Mouse (Mus musculus) myocyte (in vitro differentiated cells): Measurements from ENCODE around the gene a. TPM values are rescaled to one million over a fixed set of nuclear protein-coding genes. Genes with fewer than 3 reads are reported as not detected.
A peak's percentile ranks its signal among the peaks of the same experiment; 100 is the strongest.

Experiments used
- H3K27me3 ChIP-seq: one replicate; pipeline ENCODE4 v1.6.1; 2011; ENCODE audit not compliant: control insufficient read depth, insufficient read depth, insufficient read length
- H3K36me3 ChIP-seq: one replicate; pipeline ENCODE4 v1.6.1; 2011; ENCODE audit not compliant: control insufficient read depth, insufficient read depth
- H3K4me2 ChIP-seq: one replicate; pipeline ENCODE4 v1.6.1; 2011; ENCODE audit warnings: low read depth, control low read depth
- H3K4me3 ChIP-seq: one replicate; pipeline ENCODE4 v1.5.1; 2011; ENCODE audit warnings: mild to moderate bottlenecking, control low read depth, moderate library complexity
- H3K79me2 ChIP-seq: one replicate; pipeline ENCODE4 v1.6.1; 2011; ENCODE audit not compliant: control insufficient read depth, insufficient read depth
- H3ac ChIP-seq: one replicate; pipeline ENCODE4 v1.6.1; 2011; ENCODE audit not compliant: control insufficient read depth, insufficient read length
- CEBPB ChIP-seq: IDR thresholded peaks from 2 replicates; pipeline ENCODE4 v1.6.1; 2011; ENCODE audit warnings: mild to moderate bottlenecking, moderate library complexity; ENCODE audit not compliant: poor library complexity, insufficient read depth, severe bottlenecking
- E2F4 ChIP-seq: IDR thresholded peaks from one replicate; pipeline ENCODE4 v1.6.1; 2011; ENCODE audit warnings: mild to moderate bottlenecking, control low read depth, moderate library complexity; ENCODE audit not compliant: insufficient read depth
- MAX ChIP-seq: IDR thresholded peaks from one replicate; pipeline ENCODE4 v1.6.1; 2011; ENCODE audit warnings: low read depth, mild to moderate bottlenecking, control low read depth
- MYOD1 ChIP-seq, 3 experiments: IDR thresholded peaks; one replicate each; pipeline ENCODE4 v1.6.1; 2011; ENCODE audit warnings: control low read depth in 2 of 3, low read depth in 2 of 3, mild to moderate bottlenecking in 2 of 3, moderate library complexity in 1 of 3; ENCODE audit not compliant: insufficient read length in 2 of 3, control insufficient read depth in 1 of 3
- MYOG ChIP-seq, 3 experiments: IDR thresholded peaks; one replicate each; pipeline ENCODE4 v1.6.1; 2011; ENCODE audit warnings: control low read depth in 2 of 3, low read depth in 2 of 3, mild to moderate bottlenecking in 2 of 3; ENCODE audit not compliant: insufficient read length in 2 of 3, control insufficient read depth in 1 of 3, insufficient read depth in 1 of 3
- POLR2A ChIP-seq: IDR thresholded peaks from one replicate; pipeline ENCODE4 v1.6.1; 2011; ENCODE audit warnings: low read depth, mild to moderate bottlenecking, control low read depth, moderate library complexity; ENCODE audit not compliant: insufficient read length
- POLR2AphosphoS2 ChIP-seq: IDR thresholded peaks from one replicate; pipeline ENCODE4 v1.6.1; 2011; ENCODE audit warnings: low read depth, control low read depth; ENCODE audit not compliant: insufficient read length
- REST ChIP-seq: IDR thresholded peaks from one replicate; pipeline ENCODE4 v1.6.1; 2011; ENCODE audit warnings: mild to moderate bottlenecking, control low read depth, moderate library complexity; ENCODE audit not compliant: insufficient read depth, insufficient read length
- SRF ChIP-seq: IDR thresholded peaks from one replicate; pipeline ENCODE4 v1.6.1; 2011; ENCODE audit warnings: low read depth; ENCODE audit not compliant: control insufficient read depth, insufficient read length
- TCF12 ChIP-seq: IDR thresholded peaks from one replicate; pipeline ENCODE4 v1.6.1; 2011; ENCODE audit warnings: mild to moderate bottlenecking, control low read depth; ENCODE audit not compliant: poor library complexity, insufficient read depth, severe bottlenecking
- TCF3 ChIP-seq: IDR thresholded peaks from one replicate; pipeline ENCODE4 v1.6.1; 2011; ENCODE audit warnings: low read depth, control low read depth; ENCODE audit not compliant: insufficient read length
- USF1 ChIP-seq: IDR thresholded peaks from one replicate; pipeline ENCODE4 v1.6.1; 2011; ENCODE audit warnings: low read depth, mild to moderate bottlenecking, control low read depth, moderate library complexity
- polyA plus RNA-seq: library from polyadenylated mRNA; unstranded; fragments of >200 nt; fragmentation: generic; extraction: Trizol; gene quantifications from one replicate; pipeline ENCODE4 v1.2.1, GENCODE M21; 2012; ENCODE audit warnings: missing spikeins

The a gene
- polyA plus RNA-seq, 1 experiment = not detected

GRCm38 (mm10) chr2:154786187-154786586 is 5.0 kb upstream of the a start:
- no peak overlapping the region for H3K4me3 ChIP-seq
- no peaks in the 10 kb centered on the region for H3K79me2 ChIP-seq
- H3K27me3 ChIP-seq = no peaks in the 10 kb centered on the region
- TF ChIP-seq MAX (no peak), CEBPB (no peak), E2F4 (no peak), MYOG (IDR thresholded peaks at IDR 0.05; ENCODE audit: control insufficient read depth in 1 of 3, insufficient read depth in 1 of 3, insufficient read length in 2 of 3, low read depth in 2 of 3) (no peak), POLR2A (no peak), TCF12 (no peak), USF1 (no peak), POLR2AphosphoS2 (no peak), MYOD1 (IDR thresholded peaks at IDR 0.05; ENCODE audit: control insufficient read depth in 1 of 3, insufficient read length in 2 of 3, low read depth in 2 of 3) (no peak), SRF (no peak), TCF3 (no peak), REST (no peak)
- no peak overlapping the region for H3ac ChIP-seq
- peak overlapping the region; percentile 46 for H3K4me2 ChIP-seq
- no peaks in the 10 kb centered on the region for H3K36me3 ChIP-seq

DNA sequence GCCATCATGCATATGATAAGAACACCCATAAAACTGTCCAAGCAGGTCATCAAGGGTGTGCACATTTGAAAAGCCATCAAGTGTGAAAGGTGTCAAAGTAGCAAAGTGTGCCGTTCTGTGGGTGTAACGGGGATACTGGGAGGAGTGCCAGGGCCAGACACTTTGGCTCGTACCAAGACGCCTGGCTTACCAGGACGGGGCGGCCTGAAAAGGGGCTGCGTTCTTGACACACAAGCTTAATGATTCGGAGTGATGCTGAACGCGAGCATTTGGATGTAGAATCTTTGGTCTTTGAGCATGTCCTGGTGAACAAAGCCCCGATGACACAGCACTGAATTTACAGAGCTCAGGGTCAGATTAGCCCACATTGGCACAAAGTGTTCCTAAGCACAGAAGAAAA is 4.4 kb upstream of the a start:
- H3K36me3 ChIP-seq = no peaks in the 10 kb centered on the region
- no peak overlapping the region for H3K4me2 ChIP-seq
- no peak overlapping the region for H3K4me3 ChIP-seq

DNA sequence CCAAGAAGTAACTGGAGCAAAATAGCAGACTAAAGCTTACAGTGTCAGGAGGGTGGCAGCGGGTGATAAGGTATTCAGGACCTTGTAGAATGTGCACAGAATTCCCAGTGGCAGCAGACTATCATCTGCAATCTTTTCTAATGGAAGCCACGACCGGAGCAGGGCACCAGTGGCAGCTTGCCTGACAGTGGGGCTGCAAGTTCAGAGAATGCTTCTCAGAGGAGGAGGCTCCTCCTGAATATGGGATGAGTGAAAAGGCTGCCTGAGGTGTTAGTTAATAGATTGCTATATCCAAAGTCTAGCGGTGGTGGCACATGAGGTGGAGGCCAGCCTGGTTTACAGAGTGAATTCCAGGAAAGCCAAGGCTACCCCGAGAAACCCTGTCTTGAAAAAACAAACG is 1.8 kb upstream of the a start:
- no peak overlapping the region for H3K4me3 ChIP-seq
- no peak for TF ChIP-seq TCF3
- peaks cover 27% of the 10 kb centered on the region for H3K79me2 ChIP-seq
- no peak overlapping the region for H3ac ChIP-seq
- H3K27me3 ChIP-seq = no peaks in the 10 kb centered on the region
- H3K4me2 ChIP-seq = no peak overlapping the region
- no peaks in the 10 kb centered on the region for H3K36me3 ChIP-seq

More for the DNA sequence above, 4.4 kb upstream of the a start:
- Histone ChIP-seq H3ac (no peak overlapping the region), H3K79me2 (peaks cover under 1% of the 10 kb centered on the region), H3K27me3 (no peaks in the 10 kb centered on the region)
- TF ChIP-seq MYOG (IDR thresholded peaks at IDR 0.05; ENCODE audit: control insufficient read depth in 1 of 3, insufficient read depth in 1 of 3, insufficient read length in 2 of 3, low read depth in 2 of 3) (no peak), POLR2A (no peak), TCF12 (no peak), TCF3 (no peak), SRF (no peak), REST (no peak), MAX (no peak), CEBPB (no peak), USF1 (no peak), E2F4 (no peak), MYOD1 (IDR thresholded peaks at IDR 0.05; ENCODE audit: control insufficient read depth in 1 of 3, insufficient read length in 2 of 3, low read depth in 2 of 3) (no peak), POLR2AphosphoS2 (no peak)

DNA sequence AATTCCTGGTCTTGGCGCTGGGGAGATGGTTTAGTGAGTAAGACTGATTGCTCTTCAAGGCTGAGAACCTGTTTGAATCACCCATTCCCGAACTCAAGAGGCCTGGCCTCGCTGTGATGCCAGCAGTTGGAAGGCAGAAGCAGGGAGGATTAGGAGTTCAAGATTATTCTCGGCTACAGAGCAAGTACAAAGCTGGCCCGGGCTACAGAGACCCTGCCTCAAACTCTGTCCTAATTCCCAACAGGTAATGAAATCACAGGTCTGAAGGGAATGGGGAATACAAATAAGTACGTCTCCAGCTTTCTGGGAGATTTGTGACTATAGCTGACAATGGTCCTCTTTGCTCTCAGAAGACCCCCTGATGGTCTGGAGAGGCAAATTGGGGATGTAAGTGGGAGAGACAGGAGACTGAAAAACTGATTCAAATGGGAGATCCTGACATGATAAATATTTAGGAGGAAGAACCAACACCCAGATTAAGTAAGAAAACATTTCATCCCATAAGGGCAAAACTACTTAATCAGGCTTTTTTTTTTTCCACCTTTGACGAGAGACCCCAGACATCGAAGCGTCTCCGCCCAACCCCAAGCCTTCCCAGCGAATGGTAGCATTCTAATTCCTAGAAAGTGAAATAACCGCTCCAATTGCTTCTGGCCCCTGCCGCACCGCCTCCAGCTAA is 1.1 kb upstream of the a start:
- Histone ChIP-seq H3K79me2 (peaks cover 34% of the 10 kb centered on the region), H3K36me3 (no peaks in the 10 kb centered on the region), H3K4me3 (peak overlapping the region; percentile 92), H3K4me2 (peak overlapping the region; percentile 72), H3K27me3 (no peaks in the 10 kb centered on the region), H3ac (peak overlapping the region; percentile 81)
- TF ChIP-seq POLR2AphosphoS2 (peak; percentile 48), MYOD1 (IDR thresholded peaks at IDR 0.05; ENCODE audit: control insufficient read depth in 1 of 3, insufficient read length in 2 of 3, low read depth in 2 of 3) (no peak), TCF12 (no peak)

GRCm38 (mm10) chr2:154791661-154792642 is 750 bp downstream of the a start:
- Histone ChIP-seq H3K36me3 (no peaks in the 10 kb centered on the region), H3ac (peak overlapping the region; percentile 81), H3K4me3 (peak overlapping the region; percentile 92), H3K27me3 (no peaks in the 10 kb centered on the region), H3K79me2 (peaks cover 52% of the 10 kb centered on the region), H3K4me2 (peak overlapping the region; percentile 99)
- TF ChIP-seq CEBPB (no peak), POLR2AphosphoS2 (no peak), SRF (no peak), USF1 (no peak), POLR2A (no peak), TCF12 (no peak), MAX (no peak), MYOG (IDR thresholded peaks at IDR 0.05; ENCODE audit: control insufficient read depth in 1 of 3, insufficient read depth in 1 of 3, insufficient read length in 2 of 3, low read depth in 2 of 3) (no peak), TCF3 (no peak), MYOD1 (IDR thresholded peaks at IDR 0.05; ENCODE audit: control insufficient read depth in 1 of 3, insufficient read length in 2 of 3, low read depth in 2 of 3) (no peak), REST (no peak), E2F4 (no peak)
